Mouse (Mus musculus): ENCODE measurements at regions not wholly inside any gene's neighbourhood (a gene's known extent, or its start where the extent isn't known, plus 50 kb on each side); places are given as distances from the start of the nearest gene placed in this dataset.

DNA sequence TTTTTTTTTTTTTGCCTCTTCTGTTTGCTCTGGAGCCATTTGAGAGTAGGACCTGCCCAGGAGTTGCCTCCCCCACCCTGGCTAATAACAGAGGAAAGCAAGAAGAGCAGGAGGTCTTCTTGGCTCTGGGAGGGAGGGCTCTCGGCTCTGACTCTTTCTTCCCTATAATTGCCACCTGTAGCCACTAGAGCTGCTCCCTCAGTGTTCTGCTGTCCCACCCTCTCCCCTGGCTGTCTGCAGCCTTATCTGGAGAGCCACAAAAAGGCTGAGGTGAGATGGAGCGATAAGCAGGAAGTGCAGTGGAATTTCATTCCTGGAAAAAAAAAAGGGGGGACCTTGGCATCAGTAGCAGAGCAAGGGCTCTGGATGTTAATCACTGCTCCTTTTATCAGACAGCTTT lies 251.4 kb upstream of the Satb1 start:
- no peak overlapping the region for H3K4me2 ChIP-seq
- H3K27me3 ChIP-seq: no peaks in the 10 kb centered on the region
- no peaks in the 10 kb centered on the region for H3K9me3 ChIP-seq
- 58% methylated on average over 2 of the region's 2 CpGs for WGBS
- H3K27ac ChIP-seq (replicated peaks): no peak overlapping the region
- no peak overlapping the region for H3K4me3 ChIP-seq
- ATAC-seq (ENCODE audit: low FRiP score, low read depth): no peak
- H3K4me1 ChIP-seq (replicated peaks): no peaks in the 10 kb centered on the region
- no peaks in the 10 kb centered on the region for H3K36me3 ChIP-seq
- H3K9ac ChIP-seq: no peak overlapping the region

DNA sequence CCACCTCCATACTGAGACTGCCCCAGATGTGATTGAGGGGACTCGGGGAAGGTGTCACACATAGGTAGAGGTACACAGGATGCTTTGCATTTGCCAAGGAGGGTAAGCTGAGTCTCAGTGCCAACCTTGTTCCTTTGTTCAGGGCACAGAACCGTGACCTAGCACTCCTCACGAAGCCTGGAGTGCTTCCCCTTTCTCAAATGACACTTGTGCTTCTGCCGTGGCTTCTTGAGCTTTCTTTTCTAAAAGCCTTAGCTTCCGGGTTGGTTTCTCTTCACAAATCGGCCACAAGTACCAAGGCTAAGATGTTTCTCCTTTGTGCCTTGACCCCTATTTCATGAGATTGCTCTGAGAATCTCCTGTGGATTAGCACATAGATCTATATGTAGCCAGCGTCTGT lies 246.2 kb upstream of the Satb1 start:
- Histone ChIP-seq H3K27me3 (no peaks in the 10 kb centered on the region), H3K27ac (replicated peaks) (no peak overlapping the region), H3K36me3 (no peaks in the 10 kb centered on the region), H3K4me1 (replicated peaks) (no peaks in the 10 kb centered on the region), H3K9me3 (no peaks in the 10 kb centered on the region), H3K4me3 (no peak overlapping the region), H3K4me2 (no peak overlapping the region), H3K9ac (no peak overlapping the region)
- WGBS: 79% methylated on average over 7 of the region's 7 CpGs
- no peak for ATAC-seq (ENCODE audit: low FRiP score, low read depth)

DNA sequence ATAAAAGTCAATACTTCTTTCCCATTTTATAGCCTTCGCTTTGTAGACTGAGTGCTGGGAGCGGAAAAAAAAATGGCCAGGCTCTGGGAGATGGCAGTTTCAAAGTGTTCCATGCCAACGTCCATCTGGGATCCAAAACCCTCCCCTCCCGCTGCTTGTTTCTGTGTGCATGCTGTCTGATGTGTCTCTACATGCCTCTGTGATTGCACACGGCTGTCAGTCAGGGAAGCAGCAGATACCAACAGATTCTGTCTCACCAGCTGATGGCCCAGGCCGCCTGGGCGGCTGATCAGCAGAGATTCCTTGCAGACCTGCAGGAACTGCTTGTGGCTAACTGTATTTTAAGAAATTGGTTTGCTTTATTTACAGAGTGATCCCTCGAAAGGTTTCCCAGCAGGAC lies 245.4 kb upstream of the Satb1 start:
- no peaks in the 10 kb centered on the region for H3K36me3 ChIP-seq
- H3K4me3 ChIP-seq: no peak overlapping the region
- H3K4me1 ChIP-seq (replicated peaks): no peaks in the 10 kb centered on the region
- ATAC-seq (ENCODE audit: low FRiP score, low read depth): peak; percentile 56; the same call in 1 of the 2 replicates
- no peaks in the 10 kb centered on the region for H3K27me3 ChIP-seq
- no peak overlapping the region for H3K27ac ChIP-seq (replicated peaks)
- H3K9me3 ChIP-seq: no peaks in the 10 kb centered on the region
- H3K4me2 ChIP-seq: no peak overlapping the region
- 54% methylated on average over 8 of the region's 8 CpGs for WGBS
- no peak overlapping the region for H3K9ac ChIP-seq

DNA sequence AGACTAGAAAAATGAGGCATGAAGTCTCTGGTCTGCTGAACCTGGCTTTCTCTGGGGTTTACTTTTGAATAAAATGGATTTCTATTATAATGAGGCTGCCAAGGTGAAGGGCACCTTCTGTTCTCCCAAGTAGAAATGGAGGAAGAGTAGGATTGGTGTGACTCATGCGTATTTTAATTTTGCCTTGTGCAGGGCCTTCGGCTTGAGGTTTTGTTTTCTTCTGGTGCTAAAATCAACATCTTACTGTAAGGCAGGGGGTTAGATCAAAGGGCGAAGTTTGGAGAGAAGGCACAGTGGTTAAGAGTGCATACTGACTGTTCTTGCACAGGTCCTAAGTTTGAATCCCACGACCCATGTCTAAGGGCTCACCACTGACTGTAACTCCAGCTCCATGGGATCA lies 244.9 kb upstream of the Satb1 start:
- Histone ChIP-seq H3K36me3 (no peaks in the 10 kb centered on the region), H3K27ac (replicated peaks) (no peak overlapping the region), H3K9me3 (no peaks in the 10 kb centered on the region), H3K4me1 (replicated peaks) (no peaks in the 10 kb centered on the region), H3K27me3 (no peaks in the 10 kb centered on the region), H3K4me2 (no peak overlapping the region), H3K4me3 (no peak overlapping the region), H3K9ac (no peak overlapping the region)
- ATAC-seq (ENCODE audit: low FRiP score, low read depth): no peak
- WGBS: 93% methylated on average over 4 of the region's 4 CpGs

DNA sequence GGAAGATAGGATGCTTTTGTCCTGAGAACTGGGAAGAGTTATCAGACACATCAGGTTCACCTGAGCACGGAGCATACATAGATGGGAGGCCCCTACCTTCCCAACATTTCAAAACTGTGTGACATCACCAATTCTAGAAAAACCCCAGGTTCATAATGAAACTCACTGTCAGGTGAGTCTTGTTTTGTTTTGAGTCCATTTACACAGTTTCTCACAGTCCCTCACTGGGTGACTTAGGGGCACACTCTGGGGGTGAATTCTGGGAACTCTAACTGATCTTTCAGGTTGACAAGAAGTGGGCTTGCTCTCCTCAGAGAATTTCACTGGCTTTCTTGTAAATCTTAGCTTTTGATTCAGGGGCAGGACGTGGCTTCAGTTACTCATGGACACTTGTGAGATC lies 243.7 kb upstream of the Satb1 start:
- Histone ChIP-seq H3K27me3 (no peaks in the 10 kb centered on the region), H3K4me1 (replicated peaks) (no peaks in the 10 kb centered on the region), H3K9ac (no peak overlapping the region), H3K9me3 (no peaks in the 10 kb centered on the region), H3K4me2 (no peak overlapping the region), H3K4me3 (no peak overlapping the region), H3K36me3 (no peaks in the 10 kb centered on the region), H3K27ac (replicated peaks) (no peak overlapping the region)
- WGBS: 95% methylated on average over 2 of the region's 2 CpGs
- ATAC-seq (ENCODE audit: low FRiP score, low read depth): no peak

DNA sequence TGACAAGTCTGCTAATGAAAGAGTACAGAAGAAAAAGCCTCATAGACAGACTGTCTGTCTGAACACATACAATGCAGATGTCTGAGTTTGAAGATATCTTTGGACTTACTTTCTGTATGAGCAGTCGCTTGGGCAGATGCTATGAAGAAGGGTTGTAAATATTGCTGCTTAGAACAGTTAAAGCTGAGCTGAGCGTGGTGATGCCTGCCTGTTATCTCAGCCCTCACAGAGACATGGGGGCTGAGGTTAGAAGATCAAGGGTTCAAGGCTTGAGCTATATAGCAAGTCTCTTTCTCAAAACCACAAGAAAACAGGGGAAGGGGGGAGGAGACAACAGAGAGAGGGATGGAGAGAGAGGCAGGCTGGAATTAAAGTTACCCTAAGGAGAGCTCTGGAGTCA lies 234.6 kb upstream of the Satb1 start:
- no peak overlapping the region for H3K27ac ChIP-seq (replicated peaks)
- WGBS: 87% methylated on average over 2 of the region's 2 CpGs
- no peak overlapping the region for H3K4me3 ChIP-seq
- no peaks in the 10 kb centered on the region for H3K27me3 ChIP-seq
- no peak for ATAC-seq (ENCODE audit: low FRiP score, low read depth)
- H3K36me3 ChIP-seq: no peaks in the 10 kb centered on the region
- H3K9ac ChIP-seq: no peak overlapping the region
- no peak overlapping the region for H3K4me2 ChIP-seq
- H3K4me1 ChIP-seq (replicated peaks): no peaks in the 10 kb centered on the region
- no peaks in the 10 kb centered on the region for H3K9me3 ChIP-seq

DNA sequence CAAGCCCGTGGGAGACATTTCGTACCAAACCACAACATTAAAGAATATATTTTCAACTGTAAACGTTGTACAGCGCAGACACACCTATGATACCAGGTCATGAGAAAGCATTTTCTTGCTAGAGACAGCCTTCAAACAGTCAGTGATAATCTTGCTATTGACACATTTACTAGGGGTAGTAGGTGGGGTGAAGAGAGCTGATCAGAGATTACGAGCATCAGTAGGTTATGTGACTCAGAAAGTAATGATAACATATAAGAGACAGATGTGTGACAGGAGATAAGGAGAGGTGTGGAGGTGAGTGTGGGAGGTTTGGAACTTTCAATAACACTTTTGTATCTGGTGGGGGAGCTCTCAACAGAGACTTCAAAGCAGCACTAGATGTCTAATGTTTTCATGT lies 231.5 kb upstream of the Satb1 start:
- Histone ChIP-seq H3K27ac (replicated peaks) (no peak overlapping the region), H3K9ac (no peak overlapping the region), H3K27me3 (no peaks in the 10 kb centered on the region), H3K4me3 (no peak overlapping the region), H3K9me3 (no peaks in the 10 kb centered on the region), H3K4me2 (no peak overlapping the region), H3K36me3 (no peaks in the 10 kb centered on the region), H3K4me1 (replicated peaks) (no peaks in the 10 kb centered on the region)
- no peak for ATAC-seq (ENCODE audit: low FRiP score, low read depth)
- 90% methylated on average over 5 of the region's 5 CpGs for WGBS

DNA sequence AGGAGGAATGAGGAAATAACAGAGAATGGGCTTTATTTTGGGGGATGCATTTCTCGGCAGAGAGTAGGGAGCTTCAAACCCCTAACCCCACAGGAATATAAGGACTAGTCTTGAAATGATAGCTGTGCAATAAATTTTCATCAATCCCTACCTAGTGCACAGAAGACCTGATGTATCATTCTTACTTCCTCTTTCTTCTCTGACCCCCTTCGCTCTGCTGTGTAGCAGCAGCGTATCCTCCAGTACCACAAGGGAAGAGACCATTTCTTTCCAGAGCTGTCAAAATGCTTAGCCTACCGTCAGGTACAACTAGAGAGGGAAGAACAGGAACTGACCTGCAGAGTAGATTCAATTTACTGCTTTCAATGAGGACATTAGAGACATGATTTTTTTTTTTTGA lies 230.0 kb upstream of the Satb1 start:
- no peak for ATAC-seq (ENCODE audit: low FRiP score, low read depth)
- Histone ChIP-seq H3K36me3 (no peaks in the 10 kb centered on the region), H3K4me2 (no peak overlapping the region), H3K4me3 (no peak overlapping the region), H3K9me3 (no peaks in the 10 kb centered on the region), H3K27ac (replicated peaks) (no peak overlapping the region), H3K9ac (no peak overlapping the region), H3K4me1 (replicated peaks) (no peaks in the 10 kb centered on the region), H3K27me3 (no peaks in the 10 kb centered on the region)
- 89% methylated on average over 4 of the region's 4 CpGs for WGBS

DNA sequence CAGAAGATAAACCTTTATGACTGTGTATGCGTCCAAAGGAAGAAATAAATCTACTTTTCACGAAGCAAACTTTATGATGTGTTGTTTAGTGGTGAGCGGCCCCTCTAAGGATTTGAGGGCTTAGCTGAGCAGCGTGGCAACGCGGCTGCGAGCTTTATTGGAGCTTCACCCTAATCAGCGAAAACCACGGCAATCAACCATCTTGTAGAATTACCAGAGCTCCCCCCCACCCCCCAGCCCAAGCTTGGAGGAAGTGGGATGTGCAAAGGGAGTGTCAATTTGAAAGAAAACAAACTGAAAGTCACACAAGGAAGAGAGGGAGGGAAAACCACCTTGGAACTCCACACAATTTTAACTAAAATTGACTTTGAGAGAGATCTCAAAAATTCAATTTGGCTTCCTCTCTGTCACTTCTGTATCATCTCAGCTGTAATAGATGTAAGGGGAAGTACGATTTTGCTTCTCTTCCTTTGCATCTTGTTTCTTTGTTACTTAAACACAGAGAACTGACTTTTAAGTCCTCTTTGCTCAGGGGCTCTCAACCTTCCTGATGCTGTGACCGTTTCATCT lies 229.1 kb upstream of the Satb1 start:
- Histone ChIP-seq H3K9me3 (no peaks in the 10 kb centered on the region), H3K36me3 (no peaks in the 10 kb centered on the region), H3K9ac (no peak overlapping the region), H3K27ac (replicated peaks) (no peak overlapping the region), H3K4me2 (no peak overlapping the region), H3K4me1 (replicated peaks) (no peaks in the 10 kb centered on the region), H3K27me3 (no peaks in the 10 kb centered on the region), H3K4me3 (no peak overlapping the region)
- no peak for ATAC-seq (ENCODE audit: low FRiP score, low read depth)
- WGBS: 84% methylated on average over 11 of the region's 11 CpGs

DNA sequence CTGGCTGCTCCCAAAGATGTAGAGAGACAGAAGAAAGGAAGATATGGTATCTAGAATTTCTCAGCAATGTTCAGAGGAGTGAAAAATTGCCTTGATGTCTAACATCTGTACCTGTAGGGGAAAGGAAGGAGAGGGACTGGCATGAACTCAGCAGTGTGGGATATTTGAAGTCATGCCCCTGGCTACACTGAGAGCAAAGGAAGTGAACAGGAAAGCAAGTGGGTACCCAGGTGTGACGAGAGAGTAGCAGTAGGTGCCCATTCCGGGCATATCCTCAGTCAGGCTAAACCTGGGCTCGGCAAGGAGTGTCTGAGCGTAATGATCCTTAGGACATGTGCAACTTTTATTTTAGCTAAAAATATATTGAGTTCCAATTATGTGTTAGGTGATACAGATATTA lies 203.4 kb upstream of the Satb1 start:
- Histone ChIP-seq H3K4me3 (no peak overlapping the region), H3K9ac (no peak overlapping the region), H3K4me1 (replicated peaks) (no peaks in the 10 kb centered on the region), H3K27me3 (no peaks in the 10 kb centered on the region), H3K4me2 (no peak overlapping the region), H3K36me3 (no peaks in the 10 kb centered on the region), H3K27ac (replicated peaks) (no peak overlapping the region), H3K9me3 (no peaks in the 10 kb centered on the region)
- WGBS: 94% methylated on average over 4 of the region's 4 CpGs
- no peak for ATAC-seq (ENCODE audit: low FRiP score, low read depth)

DNA sequence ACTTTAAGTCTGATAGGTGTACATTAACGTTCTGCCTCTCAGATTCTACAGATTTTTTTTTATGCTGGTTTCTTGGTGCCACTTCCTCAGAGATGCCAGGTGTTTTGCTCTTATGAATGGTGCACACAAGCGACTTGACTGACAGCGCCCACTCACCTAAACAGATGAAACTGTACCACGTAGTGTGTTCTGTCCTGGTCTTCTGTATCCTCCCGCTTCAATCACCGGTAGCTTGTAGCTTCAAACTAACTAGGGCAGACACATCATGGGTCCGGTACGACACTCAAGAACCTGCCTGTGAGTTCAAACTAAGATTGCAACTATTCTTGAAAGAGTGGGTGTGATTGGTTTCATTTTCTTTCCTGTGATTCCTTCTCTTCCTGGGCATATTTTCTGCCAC lies 198.0 kb upstream of the Satb1 start:
- Histone ChIP-seq H3K4me3 (no peak overlapping the region), H3K27me3 (no peaks in the 10 kb centered on the region), H3K4me1 (replicated peaks) (no peaks in the 10 kb centered on the region), H3K36me3 (no peaks in the 10 kb centered on the region), H3K4me2 (no peak overlapping the region), H3K27ac (replicated peaks) (no peak overlapping the region), H3K9me3 (no peaks in the 10 kb centered on the region), H3K9ac (no peak overlapping the region)
- WGBS: 95% methylated on average over 8 of the region's 8 CpGs
- no peak for ATAC-seq (ENCODE audit: low FRiP score, low read depth)

DNA sequence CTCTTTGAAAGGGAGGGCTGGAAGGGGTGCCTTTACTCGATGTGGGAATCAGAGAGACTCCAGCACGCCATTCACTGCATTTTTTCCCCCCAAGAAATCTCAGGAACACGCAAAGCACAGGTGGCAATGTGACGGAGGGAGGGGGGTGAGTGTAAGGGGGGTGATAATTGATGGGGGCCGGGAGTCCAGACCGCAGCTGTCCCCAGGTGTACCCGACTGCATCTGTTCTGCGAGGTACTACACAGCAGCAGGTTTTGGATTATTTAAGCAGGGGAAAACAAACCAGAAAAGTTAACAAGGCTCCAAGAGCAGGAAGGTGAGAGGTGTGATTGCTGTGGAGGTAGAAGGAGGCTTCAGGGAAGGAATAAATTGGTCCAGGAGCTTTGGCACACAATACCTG lies 153.8 kb upstream of the Satb1 start:
- WGBS: 65% methylated on average over 8 of the region's 8 CpGs
- Histone ChIP-seq H3K4me1 (replicated peaks) (no peaks in the 10 kb centered on the region), H3K36me3 (no peaks in the 10 kb centered on the region), H3K4me3 (no peak overlapping the region), H3K4me2 (no peak overlapping the region), H3K9me3 (no peaks in the 10 kb centered on the region), H3K27me3 (no peaks in the 10 kb centered on the region), H3K9ac (no peak overlapping the region), H3K27ac (replicated peaks) (no peak overlapping the region)
- no peak for ATAC-seq (ENCODE audit: low FRiP score, low read depth)

DNA sequence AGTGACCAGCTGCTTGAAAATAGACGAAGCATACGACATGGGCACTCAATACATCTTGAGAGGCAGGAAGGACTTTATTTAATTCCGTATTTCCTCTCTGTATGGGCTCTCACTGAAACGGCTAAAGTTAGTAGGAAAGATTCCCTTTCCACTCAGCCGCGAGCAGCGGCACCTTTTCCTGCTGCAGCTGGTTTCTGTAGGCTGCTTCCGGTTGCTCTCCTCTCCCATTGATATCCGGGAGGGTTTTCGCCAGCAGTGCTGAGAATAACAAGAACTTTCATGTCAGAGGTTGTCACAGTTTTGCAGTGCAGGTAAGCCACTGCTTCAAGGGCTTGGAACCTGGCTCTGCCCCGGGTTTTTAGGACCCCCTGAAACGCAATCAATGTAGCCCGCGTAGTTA lies 153.1 kb upstream of the Satb1 start:
- Histone ChIP-seq H3K4me1 (replicated peaks) (no peaks in the 10 kb centered on the region), H3K36me3 (no peaks in the 10 kb centered on the region), H3K9me3 (no peaks in the 10 kb centered on the region), H3K27ac (replicated peaks) (no peak overlapping the region), H3K4me3 (no peak overlapping the region), H3K4me2 (no peak overlapping the region), H3K27me3 (no peaks in the 10 kb centered on the region), H3K9ac (no peak overlapping the region)
- ATAC-seq (ENCODE audit: low FRiP score, low read depth): no peak
- 74% methylated on average over 14 of the region's 14 CpGs for WGBS
